Mouse (Mus musculus) heart, postnatal 0 days (tissue): ENCODE measurements around the gene Lrrc55.

Source experiments
- CTCF ChIP-seq: IDR thresholded peaks from 2 replicates; pipeline ENCODE4 v1.5.1; 2016; ENCODE audit warnings: antibody characterized with exemption, control low read depth, low read depth
- EP300 ChIP-seq: IDR thresholded peaks from 2 replicates; pipeline ENCODE4 v1.6.1; 2016; ENCODE audit warnings: antibody characterized with exemption, low read depth

- TF ChIP-seq CTCF: no peak
- no peak for TF ChIP-seq EP300
Observed at GRCm38 (mm10) chr2:85151233-85151632, 45.8 kb downstream of the Lrrc55 start.
